Mouse (Mus musculus) gastrocnemius, postnatal 14 days (tissue): ENCODE results near the gene Shb. TPM values are rescaled to one million over a fixed set of nuclear protein-coding genes. Genes with fewer than 3 reads are reported as not detected.

Experiments
- DNase-seq: peaks from one replicate; pipeline ENCODE4 v3.0.0; 2021; ENCODE audit warnings: mixed read lengths
- intact Hi-C: fragments of 180-260 bp; cut with DNase I; formaldehyde crosslinking; loops from one replicate; pipeline ENCODE4 v1.15.1; 2025; ENCODE audit warnings: low total_unique reads
- long read RNA-seq, 2 experiments: library from polyadenylated mRNA; stranded (forward); transcript quantifications; one replicate each; pipeline ENCODE4 v2.0.0; 2021
- total RNA-seq, 2 experiments: library from RNA; stranded (reverse); gene quantifications; 2 replicates each; pipeline ENCODE4 v1.2.3; 2021

Gene Shb
- total RNA-seq, result 1 to 10 TPM; 6.7 to 7.8 TPM
- long read RNA-seq, experiment 1, transcript Shb-201 (6 exons, 2,244 nt), result major isoform, 5 of 7 reads
- long read RNA-seq, experiment 1, partial matches to known transcripts, result 2 of 7 reads
- long read RNA-seq, experiment 1, other reads (novel, unspliced or antisense), result 0 of 7 reads
- long read RNA-seq, experiment 2, transcript Shb-201 (6 exons, 2,244 nt), result major isoform, 14 of 14 reads
- long read RNA-seq, experiment 2, partial matches to known transcripts, result 0 of 14 reads
- long read RNA-seq, experiment 2, other reads (novel, unspliced or antisense), result 0 of 14 reads

- intact Hi-C loops, result loop anchor here (5.0 to 10.0 kb wide), 2 partner anchors 115 to 322 kb away; no protein-coding TSS in a partner anchor
- DNase-seq, result peak; percentile 80
Observed at GRCm38 (mm10) chr4:45532375-45532774, at the start of gene Shb. Shb (minus strand) TSS chr4:45532470.

GRCm38 (mm10) chr4:45581095-45581494 lies 48.8 kb upstream of the Shb start:
- intact Hi-C loops, result no loop called here

GRCm38 (mm10) chr4:45578554-45579370 lies 46.5 kb upstream of the Shb start:
- DNase-seq, result no peak
- intact Hi-C loops, result no loop called here

More at GRCm38 (mm10) chr4:45581095-45581494, 48.8 kb upstream of the Shb start:
- DNase-seq, result no peak

DNA sequence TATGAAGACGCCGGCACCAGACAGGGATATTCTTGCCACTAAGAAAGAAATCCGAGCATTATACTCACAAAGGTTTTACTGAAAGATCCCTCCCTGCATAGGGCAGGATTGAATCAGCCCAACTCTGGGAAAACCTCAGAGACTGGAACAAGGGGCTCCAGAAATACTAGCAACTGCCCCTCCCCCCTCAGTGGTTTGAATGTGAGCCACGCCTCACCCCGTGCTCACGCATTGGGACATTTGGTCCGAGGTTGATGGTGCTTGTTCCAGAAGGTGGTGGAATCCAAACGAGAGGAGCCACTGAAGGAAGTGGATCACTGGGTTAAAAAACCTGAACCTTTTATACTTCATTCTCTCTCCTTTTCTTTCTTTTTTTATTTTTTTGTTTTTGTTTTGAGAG lies 45.4 kb upstream of the Shb start:
- intact Hi-C loops, result no loop called here
- no peak for DNase-seq

- intact Hi-C loops, result no loop called here
- no peak for DNase-seq
Observed at GRCm38 (mm10) chr4:45574614-45575169, 42.4 kb upstream of the Shb start.

DNA sequence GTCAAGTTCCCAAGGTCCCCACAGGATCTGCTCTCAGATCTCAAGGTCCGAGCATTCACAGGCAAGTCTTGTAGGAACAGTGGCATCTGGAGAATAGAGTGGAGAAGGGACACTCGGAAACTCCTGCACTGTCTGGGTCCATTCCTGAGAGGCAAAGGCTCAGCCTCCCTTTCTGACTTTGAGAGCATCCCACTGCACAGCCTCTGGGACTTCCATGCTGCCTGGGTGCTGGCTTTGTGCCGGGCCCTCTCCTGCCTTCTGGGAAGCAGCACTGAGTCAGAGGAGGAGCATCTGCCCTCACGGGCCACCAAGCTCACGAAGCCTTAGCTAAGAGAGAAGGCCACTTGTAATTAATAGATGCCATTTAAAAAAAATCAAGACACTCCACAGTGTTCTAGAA lies 37.3 kb upstream of the Shb start:
- no peak for DNase-seq
- intact Hi-C loops, result no loop called here

GRCm38 (mm10) chr4:45558211-45558610 lies 25.9 kb upstream of the Shb start:
- no peak for DNase-seq
- intact Hi-C loops, result no loop called here

- no peak for DNase-seq
- intact Hi-C loops, result no loop called here
Observed at GRCm38 (mm10) chr4:45552571-45552970, 20.3 kb upstream of the Shb start.

- no peak for DNase-seq
- intact Hi-C loops, result no loop called here
Observed at GRCm38 (mm10) chr4:45550970-45551369, 18.7 kb upstream of the Shb start.

- intact Hi-C loops, result no loop called here
- peak; percentile 25 for DNase-seq
Observed at GRCm38 (mm10) chr4:45549514-45549913, 17.2 kb upstream of the Shb start.

GRCm38 (mm10) chr4:45545851-45546250 lies 13.6 kb upstream of the Shb start:
- intact Hi-C loops, result no loop called here
- no peak for DNase-seq

DNA sequence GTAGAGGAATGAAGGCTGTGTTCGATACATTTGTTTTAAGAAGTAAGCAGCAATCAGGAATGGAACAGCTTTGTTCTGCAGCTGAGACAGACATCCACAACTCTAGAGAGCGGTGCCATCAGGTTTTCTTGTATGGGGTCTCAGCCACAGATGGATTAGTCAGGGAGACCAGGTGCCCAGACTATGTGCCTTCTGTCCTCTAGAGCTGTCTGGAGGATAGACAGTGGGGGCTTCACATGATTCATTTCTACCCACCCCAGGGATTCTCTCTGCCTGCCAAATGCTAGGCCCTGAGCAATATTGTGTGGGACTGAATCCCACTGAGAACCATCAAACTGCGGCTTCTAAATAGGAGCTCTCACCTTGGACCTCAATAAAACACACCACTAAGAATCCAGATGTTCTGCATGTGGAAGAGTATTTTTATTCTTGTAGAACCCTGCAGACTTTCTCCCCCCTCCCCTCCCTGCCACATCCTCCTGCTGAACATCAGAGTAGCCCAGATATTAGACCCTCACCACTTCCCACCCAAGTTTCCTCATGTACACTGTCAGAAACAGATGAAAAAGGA lies 11.3 kb upstream of the Shb start:
- DNase-seq, result no peak
- intact Hi-C loops, result no loop called here

DNA sequence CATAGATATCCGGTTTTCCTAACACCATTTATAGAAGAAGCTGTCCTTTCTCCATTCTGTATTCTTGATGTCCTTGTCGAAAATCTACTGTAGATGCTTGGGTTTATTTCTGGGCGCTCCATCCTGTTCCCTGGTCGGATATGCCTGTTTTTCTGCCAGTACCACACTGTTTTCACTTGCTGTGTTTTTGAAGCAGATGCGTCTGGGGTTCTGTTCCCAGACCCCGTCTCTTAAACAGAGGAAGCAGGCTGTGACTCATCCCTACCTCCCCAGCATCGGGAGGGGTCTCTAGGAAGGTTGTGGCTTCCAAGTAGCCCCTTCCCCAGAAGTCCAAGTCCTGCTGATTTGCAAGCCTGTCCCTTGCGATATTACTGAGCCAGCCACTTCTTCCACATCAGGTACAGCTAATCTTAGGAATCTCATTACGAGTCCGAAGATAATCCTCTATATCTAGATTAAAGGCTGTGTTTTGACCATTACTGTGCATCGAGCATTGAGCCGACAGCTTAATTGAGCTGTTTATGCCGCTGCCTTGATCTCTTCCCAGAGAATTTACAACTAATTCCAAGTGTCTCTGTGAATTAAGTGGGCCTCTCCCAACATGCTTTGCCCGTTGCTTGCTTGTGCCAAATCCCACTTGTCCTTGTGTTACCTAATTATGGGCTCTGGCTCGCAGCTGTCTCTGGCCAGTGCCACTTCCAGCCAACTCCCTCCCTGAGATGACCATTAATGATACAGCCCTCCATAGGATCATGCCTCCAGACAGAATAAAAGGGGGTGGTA lies 8.1 kb upstream of the Shb start:
- intact Hi-C loops, result no loop called here
- no peak for DNase-seq

- intact Hi-C loops, result loop anchor here (10.0 kb wide), 1 partner anchor 316 kb away; no protein-coding TSS in a partner anchor
- DNase-seq, result no peak
Observed at GRCm38 (mm10) chr4:45539187-45539586, 6.9 kb upstream of the Shb start.

GRCm38 (mm10) chr4:45533436-45533940 lies 1.2 kb upstream of the Shb start:
- intact Hi-C loops, result loop anchor here (5.0 to 10.0 kb wide), 2 partner anchors 116 to 321 kb away; no protein-coding TSS in a partner anchor

DNA sequence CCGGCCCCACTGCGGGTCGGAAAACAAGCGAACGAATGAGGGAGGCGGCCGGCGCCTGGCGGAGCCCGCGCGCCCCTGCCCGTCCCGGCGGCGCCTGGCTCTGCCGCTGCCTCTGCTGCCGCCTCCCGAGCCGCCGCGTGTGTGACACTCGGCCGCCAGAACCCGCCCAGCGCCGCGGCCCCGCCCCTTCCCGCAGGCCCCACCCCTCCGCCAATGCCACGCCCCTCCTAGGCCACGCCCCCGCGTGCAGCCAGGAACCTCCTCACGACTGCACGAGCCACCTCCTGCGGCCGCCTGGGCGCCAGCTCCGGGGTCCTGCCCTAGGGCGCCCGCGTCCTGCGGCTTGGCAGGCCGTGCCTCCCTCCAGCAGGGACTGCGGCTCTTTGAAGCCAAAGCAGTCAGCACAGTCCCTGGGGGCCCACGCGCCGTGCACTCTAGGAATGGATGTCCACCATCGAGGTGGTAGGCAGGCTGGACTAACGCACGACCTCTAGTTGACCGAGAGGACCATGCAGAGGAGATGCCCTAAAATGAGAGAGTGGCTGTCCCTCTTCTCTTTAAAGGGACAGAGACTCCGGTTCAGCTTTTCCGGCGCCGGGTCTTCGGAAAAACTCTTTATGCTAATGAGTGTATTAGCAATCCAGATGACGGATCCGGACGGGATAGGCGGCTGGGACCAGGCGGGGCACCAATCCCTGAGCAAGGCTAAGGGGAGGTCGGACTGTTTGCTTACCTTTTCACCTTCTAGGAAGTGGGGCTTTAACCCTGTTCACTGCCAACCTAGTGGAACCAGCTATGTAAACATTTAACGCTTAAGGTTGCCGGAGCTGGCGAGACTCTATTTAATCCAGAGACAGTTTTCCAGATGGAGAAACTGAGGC lies 1.4 kb downstream of the Shb start:
- DNase-seq, result peak; percentile 93

More at GRCm38 (mm10) chr4:45533436-45533940, 1.2 kb upstream of the Shb start:
- no peak for DNase-seq

GRCm38 (mm10) chr4:45529986-45530597 lies 2.2 kb downstream of the Shb start:
- DNase-seq, result peak; percentile 46
- intact Hi-C loops, result loop anchor here (5.0 to 10.0 kb wide), 3 partner anchors 63 to 325 kb away; no protein-coding TSS in a partner anchor

More for the DNA sequence above, 1.4 kb downstream of the Shb start:
- intact Hi-C loops, result loop anchor here (5.0 to 10.0 kb wide), 2 partner anchors 114 to 324 kb away; no protein-coding TSS in a partner anchor
